Mouse (Mus musculus) left cerebral cortex, adult 9 months (tissue): ENCODE results near the gene Gm11084.
"Not testable (repeated sequence)": the region's sequence is repeated elsewhere in the genome, so short reads cannot be mapped to it uniquely, and the experiment has no call there.

Experiments used
- DNase-seq, 2 experiments: peaks; one replicate each; pipeline ENCODE4 v3.0.0; 2022; ENCODE audit warnings: low spot score in 2 of 2

Gm11084 gene

DNA sequence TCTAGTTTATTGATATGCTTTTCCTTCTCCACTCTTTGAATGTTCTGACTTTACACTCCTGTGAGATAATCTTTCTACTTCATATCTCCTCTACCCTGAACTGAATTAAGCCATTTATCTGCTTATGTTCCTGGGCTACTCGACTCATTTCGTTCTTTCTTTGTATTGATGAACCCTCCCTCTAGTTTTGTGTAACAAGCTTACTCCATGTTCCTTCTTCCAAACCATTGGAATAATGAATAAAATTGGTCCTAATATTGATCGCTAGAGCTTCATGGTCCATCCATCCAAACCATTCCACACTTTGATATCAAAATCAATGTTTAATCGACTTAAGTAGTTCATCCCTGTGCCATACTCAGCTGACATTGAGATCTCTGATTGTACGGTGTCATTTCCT, at the start of gene Gm11084:
Gene Gm11084, minus strand, starts transcription at position 101 of the 400 bp plus-strand sequence.
- DNase-seq: no peak

GRCm38 (mm10) chr2:73031061-73032055, 44.8 kb upstream of the Gm11084 start:
- DNase-seq: no peak

DNA sequence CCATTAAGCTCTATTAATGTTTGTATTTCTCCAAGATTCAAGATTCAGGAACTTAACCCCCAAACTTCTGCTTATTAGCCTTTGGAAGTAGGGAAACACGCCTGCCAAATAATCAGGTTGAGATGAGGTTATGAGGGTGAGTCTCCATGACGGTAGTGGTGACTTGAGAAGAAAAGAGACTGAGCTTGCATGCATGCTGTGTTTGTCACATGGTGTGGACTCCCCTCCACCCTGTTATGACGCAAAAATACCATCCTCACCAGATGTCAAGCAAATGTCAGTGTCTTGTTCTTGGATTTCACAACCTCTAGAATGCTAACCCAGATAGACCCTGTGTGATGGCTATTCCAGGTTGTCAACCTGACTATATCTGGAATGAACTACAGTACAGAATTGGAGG, 43.3 kb upstream of the Gm11084 start:
- DNase-seq: no peak

GRCm38 (mm10) chr2:73028019-73028418, 41.5 kb upstream of the Gm11084 start:
- DNase-seq: no peak

DNA sequence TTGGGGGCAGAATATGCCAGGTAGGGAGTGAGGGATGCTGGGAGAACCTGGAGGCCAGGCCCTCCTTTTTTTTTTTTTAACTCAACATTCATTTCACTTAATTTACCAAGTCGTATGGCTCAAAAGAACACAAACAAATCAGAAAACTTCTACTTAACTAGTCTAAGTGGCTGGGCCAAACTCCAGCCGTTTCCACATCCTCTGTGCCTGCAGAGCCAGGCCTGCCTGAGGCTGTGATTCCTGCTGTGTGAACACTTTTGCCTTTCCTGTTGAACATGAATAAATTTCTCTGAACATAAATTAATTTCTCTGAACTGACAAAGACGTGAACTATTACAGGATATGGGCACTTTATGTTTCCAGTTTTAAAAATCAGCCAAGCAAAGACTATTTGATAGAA, 40.6 kb upstream of the Gm11084 start:
- no peak for DNase-seq

GRCm38 (mm10) chr2:73023803-73024202, 37.3 kb upstream of the Gm11084 start:
- no peak for DNase-seq

- DNase-seq: no peak
Measured at GRCm38 (mm10) chr2:73021046-73021445, 34.5 kb upstream of the Gm11084 start.

- DNase-seq: peak in 1 of 2 experiments; percentile 78
Measured at GRCm38 (mm10) chr2:73019371-73020146, 33.0 kb upstream of the Gm11084 start.

DNA sequence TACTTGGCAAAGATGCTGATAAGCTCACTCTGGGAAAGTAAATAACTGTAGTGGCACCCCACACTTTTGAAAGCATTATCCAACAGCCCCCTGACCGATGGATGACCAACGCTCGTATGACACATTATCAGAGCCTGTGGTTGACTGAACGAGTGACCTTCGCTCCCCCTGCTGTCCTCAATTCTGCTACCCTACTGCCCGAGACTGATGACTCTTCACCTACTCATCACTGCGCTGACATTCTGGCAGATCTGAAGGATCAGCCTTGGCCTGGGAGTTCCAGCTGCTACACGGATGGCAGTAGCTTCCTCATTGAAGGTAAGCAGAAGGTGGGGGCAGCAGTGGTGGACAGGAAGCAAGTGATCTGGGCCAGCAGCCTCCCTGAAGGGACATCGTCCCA, 27.5 kb upstream of the Gm11084 start:
- DNase-seq: not testable (repeated sequence)

GRCm38 (mm10) chr2:73012636-73013035, 26.1 kb upstream of the Gm11084 start:
- DNase-seq: no peak

DNA sequence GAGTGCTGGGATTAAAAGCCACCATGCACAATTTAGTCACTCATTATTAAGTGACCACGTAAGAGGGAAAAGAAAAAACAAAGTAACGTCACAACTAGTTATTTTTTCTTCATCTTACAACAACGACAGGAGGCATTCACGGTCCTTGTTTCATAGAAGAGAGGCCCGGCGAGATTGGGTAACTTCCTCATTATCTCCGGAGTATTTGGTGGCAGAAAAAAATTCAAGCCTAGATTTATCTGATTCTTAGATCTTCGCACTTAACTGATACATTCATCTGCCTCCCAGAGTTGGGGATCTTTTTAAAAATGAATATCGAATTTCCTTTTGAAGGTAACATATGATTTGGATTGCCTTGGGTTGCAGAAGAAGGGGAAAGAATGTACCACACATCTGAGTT, 21.0 kb upstream of the Gm11084 start:
- DNase-seq: no peak

GRCm38 (mm10) chr2:73005611-73006515, 19.3 kb upstream of the Gm11084 start:
- no peak for DNase-seq

GRCm38 (mm10) chr2:73003751-73004717, 17.5 kb upstream of the Gm11084 start:
- DNase-seq: peak in 1 of 2 experiments; percentile 29

GRCm38 (mm10) chr2:73003049-73003448, 16.5 kb upstream of the Gm11084 start:
- DNase-seq: no peak

DNA sequence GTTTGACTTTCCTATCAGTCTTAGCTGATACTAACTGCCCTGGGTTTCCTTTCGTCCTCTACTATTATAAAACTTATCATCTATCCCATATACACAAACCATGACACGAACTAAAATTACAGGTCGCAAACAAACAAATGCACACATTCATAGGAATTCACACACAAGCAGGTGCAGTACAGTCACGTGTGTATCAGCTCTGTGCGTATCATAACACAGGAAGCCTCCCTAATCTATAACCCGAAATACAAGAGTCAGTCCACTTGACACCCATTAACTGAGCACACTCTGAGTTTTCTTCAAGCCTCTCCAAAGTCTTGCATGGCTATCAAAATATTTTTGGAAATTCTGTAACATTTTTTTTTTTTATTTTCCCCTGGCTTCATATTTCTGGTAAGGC, 15.9 kb upstream of the Gm11084 start:
- no peak for DNase-seq

DNA sequence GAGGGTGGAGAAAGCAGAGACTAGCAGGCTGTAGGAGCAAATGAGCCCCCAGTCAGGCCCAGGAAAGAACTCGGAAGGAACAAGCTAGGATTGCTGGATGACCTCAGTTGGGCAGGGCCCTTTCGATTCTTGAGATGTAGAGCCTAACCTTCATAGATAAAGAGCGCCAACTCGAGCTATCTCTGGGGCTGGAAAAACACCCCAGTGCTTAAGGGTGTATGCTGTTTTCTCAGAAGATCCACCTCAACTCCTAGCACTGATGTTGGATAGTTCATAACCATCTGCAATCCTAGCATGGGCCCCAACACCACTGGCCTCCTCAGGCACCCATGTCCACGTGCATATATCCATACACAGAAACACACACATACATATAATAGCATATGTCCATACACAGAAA, 15.5 kb upstream of the Gm11084 start:
- DNase-seq: no peak

GRCm38 (mm10) chr2:73000194-73000593, 13.7 kb upstream of the Gm11084 start:
- DNase-seq: no peak

DNA sequence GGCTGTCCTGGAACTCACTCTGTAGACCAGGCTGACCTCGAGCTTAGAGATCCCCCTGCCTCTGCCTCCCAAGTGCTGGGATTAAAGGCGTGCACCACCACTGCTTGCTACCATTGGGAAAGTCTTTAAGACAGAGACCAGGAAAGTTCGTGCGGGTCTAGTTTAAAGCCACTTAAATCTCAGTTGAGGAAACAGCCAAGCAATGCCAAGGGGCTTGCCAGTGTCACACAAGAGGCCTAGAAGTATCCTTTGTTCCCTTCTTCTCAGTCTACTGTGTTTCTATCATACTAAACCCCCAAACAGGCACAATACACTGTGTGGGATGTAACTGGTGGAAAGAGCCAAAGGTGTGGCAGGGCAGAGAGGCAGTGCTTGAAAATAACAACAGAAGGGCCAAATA, 11.1 kb upstream of the Gm11084 start:
- DNase-seq: no peak

DNA sequence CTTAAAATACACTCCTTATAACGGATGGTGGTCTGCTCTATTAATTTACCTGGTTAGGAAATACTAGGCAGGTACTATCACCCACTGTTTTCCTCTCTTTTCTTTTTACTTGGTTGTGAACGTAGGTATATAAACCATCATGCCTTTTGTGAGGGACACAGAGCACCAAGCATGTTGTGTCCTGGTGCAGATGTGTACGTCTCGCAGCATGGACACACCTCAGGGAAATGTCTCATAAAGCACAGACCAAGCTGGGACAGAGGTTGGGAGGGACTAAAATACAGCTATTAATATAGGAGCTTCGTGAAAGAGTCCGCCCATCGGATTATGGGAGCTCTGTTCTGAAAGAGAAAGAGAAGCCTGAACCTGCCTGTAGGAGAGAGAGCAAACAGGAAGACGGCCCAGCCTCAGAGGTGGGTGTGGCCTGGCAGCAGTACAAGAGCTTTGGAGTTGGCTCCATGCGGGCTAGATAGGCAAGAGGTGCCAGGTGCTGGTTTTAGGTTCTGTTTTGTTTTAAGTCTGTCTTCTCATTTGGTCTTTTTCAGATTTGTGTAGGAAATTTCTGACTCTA, 10.4 kb upstream of the Gm11084 start:
- no peak for DNase-seq
